Mouse (Mus musculus) MN1 (cell line): ENCODE measurements around the gene Zfp185.

Source experiments
- DNase-seq: peaks from one replicate; pipeline ENCODE4 v3.0.0-alpha.2; 2016; ENCODE audit warnings: low spot score

Zfp185 gene

DNA sequence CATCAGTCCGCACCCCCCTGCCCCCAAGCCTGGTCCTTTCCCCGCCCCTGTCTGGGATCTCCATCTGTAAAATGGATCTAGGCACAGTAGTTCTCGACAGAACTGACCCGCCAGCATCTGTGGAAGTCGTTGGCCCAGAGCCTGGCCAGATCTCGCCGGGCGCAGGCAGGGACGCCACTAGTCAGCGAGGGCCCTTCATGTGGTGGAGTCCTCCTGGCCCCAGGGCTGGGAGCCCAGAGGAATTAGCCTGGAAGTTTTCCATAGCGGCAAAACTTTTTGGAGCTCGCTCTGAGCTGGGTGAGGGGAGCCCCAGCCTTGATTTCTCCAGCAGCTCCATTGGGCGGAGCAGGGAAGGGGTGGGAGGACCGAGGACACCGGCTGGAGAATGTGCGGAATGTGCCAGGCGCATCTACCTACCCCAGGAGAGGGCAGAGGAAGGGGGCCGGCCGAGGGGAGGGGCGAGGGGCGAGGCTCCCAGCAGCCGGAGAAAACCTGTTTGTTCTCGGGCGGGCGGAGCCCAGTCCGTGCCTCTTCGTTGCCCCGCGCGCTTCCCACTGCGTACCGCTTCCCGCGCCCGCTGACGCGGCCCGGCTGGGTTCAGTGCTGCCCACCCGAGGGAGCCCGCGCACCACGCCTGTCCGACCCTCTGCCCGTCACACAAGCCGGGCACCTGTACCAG is at the start of gene Zfp185:
Gene Zfp185, plus strand, starts transcription at position 499 of the 679 bp plus-strand sequence.
- DNase-seq, result no peak

DNA sequence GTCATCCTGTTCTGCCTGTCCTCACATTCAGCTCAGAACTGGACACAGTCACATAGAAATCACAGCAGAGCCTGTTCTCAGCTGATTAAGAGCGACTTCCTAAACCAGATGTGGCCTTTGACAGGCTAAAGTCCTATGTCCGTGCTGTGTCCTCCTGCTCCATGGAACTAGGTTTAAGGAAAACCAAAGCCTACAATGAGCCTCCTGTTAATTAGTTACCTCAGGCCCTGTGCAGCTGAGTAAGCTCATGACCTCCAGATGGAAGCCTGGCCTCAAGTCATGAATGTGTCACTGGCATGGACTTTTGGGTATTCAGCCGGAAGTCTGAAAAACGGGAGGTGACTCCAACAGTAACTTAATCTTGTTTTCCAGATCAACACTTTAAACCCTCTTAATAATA is 33.7 kb upstream of the Zfp185 start:
- peak; percentile 11 for DNase-seq

DNA sequence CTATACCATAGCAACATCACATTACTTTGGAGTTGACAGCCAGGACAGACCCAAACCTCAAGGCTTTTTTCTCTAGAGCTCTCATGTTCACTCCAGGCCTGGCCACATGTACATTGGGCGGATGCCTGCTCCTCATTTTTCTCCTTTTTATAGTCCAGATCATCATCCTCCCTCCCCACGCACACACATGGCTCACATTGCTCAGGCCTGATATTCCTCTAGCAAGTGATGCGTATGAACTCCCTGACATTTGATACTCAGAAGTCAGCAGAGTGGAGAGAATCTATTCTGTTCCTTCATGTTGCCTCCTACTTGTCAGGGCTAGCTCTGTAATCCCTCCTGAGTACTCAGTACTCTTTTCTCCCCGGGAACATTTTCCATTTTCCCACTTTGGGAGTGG is 30.7 kb upstream of the Zfp185 start:
- DNase-seq, result no peak

DNA sequence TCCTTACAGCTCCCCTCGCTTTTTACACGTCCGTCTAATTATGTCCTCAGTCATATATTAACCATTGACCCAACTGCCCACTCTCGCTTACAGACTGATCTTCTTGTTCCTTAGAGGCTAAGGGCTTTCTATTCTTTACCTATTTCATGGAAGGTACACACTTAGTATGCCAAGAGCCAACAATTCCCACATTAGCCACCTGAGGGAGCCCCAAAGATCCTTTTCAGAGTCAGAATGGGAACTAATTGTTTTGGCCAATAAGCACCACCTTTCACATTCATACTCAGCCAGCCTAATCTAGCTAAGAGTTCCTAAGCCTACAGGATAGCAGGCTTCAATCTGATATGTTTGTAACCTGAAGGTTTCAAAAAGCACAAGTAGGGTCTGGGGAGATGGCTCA is 26.7 kb upstream of the Zfp185 start:
- no peak for DNase-seq

DNA sequence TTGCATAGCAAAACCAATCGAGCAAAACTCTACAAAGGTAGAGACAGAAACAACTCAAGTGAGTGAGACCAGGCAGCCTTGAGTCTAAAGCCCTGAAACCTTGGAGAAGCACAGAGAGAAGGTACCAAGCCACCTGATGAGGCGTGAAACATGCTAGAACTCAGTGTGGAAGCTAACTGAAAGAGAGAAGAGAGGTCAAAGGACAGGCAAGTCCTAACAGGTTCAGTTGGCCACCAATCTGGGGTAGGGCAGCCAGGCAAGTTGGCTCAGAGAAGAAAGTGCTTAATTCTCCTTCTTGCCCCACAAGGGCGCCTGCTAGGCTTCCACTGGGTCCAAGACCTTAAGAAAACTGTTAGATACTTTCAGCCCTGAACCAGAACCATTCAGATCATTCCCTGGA is 25.6 kb upstream of the Zfp185 start:
- DNase-seq, result no peak

DNA sequence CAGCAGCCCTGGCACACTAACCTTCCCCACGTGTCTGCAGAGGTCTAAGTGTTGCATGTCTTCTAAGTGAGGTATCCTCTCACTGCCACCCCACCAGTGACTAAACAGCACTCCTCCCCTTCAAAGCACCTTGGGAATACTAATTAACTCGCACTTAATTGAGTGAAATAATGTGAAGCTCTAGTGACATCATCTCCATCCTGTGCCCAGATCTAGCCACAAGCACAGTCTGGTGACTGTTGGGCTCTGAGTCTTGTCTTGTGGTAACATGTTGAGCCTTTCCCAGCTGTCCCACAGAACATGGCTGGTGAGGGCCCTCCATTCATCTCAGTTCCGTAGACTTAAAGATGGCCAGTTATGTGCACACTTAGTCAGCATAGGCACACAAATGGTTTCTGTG is 24.4 kb upstream of the Zfp185 start:
- DNase-seq, result peak; percentile 7

DNA sequence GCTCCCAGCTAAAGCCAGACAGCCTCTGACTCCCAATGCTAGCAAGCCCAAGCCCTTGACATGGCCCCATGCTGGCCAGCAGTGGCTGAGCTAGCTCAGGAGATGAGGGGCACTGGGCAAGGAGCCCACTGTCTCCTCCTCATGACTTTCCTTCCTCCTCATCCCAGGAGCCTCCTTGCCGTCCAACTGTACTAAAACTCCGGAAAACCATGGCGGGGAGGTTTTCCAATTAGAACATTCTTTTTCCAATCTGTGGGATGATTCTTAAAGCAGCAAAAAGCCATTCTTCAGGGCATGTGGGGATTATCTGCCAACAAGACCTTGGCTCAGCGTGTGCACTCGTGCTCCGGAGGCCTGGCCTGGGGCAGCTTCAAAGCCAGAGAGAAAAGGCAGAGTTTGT is 4.3 kb upstream of the Zfp185 start:
- DNase-seq, result no peak

DNA sequence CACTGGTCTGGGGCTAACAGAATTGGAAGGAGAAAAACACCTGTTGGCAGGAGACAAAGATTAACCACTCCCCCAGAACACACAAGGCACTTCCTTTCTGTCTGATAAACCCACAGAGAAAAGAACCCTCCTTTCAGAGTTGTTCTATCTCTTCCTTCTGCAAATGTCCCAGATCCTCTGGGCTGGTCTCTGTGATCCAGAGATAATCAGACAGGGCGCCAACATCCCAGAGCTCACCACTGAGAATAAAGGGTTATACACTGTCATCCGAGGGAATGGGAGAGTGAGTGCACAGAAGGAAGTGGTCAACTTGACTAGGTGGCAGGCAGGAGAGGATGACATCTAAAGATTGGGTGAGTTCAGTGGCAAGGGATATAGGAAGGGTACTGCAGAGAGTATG is 1.5 kb upstream of the Zfp185 start:
- DNase-seq, result no peak

DNA sequence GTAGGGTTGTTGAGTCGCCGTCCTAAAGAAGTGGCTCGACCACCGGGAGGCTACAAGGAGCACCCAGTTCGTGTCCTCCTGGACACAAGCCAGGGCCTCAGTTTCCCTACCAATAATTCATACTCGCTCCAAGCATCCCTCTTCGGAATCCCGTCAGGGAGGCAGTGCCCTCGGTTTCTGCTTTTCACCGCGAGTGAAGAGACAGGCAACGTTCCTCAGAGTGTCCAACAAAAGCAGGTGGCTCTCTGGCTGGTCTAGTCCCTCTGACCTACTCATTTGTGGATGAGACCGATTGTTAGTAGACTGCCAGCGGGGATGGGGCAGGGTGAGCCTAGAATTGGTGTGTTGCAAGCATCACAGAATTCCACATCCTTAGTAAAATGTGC is 374 bp downstream of the Zfp185 start:
- DNase-seq, result no peak

DNA sequence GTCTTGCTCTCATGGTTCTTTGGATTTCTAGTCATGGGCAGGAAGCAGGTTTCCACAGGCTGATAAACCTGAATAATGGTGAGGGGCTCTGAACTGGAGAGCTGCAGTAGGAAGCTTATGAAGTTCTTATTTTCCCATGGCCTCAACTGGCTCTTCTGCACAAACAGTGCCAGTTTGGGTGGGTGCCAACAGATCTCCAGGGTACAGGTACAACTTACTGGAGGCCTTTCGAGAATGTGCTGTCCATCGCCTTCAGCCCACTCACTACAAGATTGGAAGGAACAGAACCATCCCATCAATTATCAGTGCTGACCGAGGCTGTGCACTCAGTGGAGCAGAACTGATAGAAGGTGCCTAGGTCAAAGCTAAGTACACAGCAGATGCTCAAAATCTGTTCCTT is 1.3 kb downstream of the Zfp185 start:
- DNase-seq, result no peak

DNA sequence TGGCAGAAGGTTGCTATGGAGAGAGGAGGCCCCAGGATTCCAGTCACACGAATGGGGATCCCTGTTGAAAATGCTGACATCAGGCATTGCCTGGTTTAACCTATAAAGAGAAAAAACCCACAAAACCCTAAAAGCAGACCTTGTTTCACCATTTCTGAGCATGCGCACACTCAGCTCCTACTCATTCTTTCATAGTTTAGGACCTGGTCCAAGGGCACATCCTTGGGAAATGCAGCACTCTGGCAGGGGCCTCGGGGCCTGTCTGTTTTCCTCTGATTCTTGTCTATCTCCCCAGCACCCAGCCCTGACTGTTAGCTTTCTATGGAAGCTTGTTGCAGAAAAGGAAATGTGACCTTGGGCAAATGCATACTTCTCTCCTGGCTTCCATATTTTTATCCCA is 3.4 kb downstream of the Zfp185 start:
- no peak for DNase-seq

DNA sequence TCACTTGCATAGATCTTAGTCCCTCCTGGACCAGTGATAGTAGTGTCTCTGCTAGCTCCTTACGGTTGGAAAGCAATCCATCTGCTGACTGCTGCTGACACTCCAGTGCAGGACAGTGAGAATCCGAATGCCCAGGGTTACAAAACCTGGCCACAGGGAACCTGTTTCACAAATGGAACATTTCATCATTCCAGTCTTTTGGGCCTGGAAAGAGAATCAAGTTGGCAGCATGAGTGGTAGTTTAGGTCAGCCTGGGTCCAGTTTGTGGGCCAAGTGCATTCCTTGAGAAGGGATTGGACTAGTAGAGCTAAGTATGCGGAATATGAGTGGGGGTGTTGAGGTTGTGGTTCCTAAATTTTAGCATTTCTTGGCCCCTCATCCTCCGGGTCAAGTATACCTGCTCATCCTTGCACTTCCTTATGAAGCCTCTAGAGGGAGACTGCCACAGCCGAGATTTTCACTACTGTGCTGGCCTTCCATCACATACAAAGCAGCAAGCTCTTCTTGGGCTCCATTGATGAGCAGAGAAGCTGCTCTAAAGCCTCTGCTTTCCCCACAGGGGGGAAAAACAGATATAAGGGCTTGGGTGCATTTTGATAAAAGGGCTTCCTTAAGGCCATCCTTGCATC is 5.3 kb downstream of the Zfp185 start:
- no peak for DNase-seq

DNA sequence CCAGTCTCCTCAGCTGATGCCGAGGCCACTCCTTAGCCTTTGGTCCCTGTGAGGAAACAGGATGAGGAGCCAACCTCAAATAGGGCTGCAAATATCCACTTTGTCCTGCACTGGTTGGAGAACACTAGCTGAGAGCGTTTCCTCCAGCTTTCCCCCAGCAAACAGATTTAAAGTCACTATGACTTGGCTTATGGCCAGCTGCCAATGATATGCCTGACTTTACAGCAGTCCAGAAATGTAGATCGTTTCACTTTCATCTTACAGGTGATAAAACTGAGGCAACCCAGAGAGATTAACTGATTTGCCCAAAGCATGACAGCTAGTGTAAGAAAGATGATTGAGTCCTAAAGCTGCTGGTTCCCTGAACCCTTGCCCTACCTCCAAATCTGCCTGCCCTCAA is 8.4 kb downstream of the Zfp185 start:
- DNase-seq, result no peak

DNA sequence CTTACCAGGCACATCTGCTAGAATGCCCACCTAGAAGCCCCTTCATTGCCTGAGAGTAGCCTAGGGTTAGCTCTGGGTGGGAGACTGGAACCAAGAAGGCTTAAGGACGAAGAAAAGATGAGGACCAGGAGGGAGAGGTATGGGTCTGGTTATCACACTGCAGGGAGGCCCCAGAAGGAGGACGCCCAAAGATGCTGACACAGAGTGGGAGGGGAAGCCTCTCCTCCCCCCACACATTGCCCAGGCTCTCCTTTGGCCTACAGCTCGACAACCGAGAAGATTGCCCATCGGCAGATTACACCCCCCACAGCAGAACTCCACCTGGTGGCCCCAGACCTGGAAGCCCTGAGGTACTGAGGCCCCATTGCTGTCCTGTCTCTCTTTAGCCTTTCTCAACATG is 16.0 kb downstream of the Zfp185 start:
- DNase-seq, result no peak

DNA sequence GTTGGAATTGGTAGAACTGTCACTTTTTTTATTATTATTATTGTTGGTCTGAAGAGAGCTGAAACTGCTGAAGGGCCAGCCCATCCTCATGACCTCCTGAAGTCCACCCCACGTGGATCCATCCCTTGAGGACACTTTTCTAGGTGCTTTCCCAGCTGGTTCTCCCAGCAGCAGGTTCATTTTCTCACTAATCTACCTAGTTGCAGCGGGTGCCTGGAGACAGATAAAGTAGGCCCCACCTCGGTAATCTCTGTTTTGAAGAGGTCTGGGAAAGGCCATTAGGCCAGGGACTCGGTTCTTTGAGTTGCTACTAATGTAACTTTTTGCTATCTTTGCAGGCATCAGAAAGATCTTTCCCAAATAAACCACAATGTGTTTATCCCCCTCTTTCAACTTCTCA is 18.5 kb downstream of the Zfp185 start:
- DNase-seq, result no peak

DNA sequence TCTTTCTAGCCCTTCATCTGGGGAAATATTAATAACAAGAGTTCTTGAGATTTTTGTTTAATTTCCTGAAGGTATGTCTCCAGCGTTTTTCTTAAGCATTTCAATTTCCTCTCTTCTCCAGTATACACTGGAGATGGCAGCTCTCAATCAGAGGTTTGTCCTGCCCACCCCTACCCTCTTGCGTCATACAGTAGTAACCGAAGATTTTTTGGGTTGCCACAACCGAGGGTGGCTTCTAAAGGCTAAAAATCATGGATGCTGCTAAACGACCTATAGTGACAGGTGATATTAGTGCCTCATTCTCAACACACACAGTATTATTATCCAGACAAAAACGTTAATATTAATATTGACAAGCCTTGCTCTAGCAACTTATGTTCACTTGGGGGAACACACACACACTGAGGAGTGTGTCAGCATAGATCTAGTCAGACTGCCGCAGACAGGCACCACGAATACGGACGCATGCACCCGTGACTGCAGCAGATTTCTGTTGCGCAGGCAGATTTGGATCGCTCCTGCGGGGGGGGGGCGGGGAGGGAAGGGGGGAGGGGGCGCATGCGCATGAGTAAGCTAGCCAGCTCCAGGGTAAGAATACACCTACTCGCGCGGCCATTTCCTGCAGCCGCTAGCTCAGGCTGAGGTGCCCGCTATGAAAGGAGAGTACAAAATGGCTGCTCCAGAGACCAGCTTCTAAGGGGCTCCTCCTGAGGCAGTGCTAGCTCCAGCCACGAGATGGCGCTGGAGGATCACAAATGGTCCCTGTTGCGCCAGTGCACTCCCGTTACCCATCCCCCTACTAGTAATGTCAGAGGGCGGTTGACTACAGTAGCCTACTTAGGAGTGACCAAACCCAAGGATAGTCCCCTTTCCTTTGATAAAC is 20.7 kb downstream of the Zfp185 start:
- DNase-seq, result peak; percentile 87

DNA sequence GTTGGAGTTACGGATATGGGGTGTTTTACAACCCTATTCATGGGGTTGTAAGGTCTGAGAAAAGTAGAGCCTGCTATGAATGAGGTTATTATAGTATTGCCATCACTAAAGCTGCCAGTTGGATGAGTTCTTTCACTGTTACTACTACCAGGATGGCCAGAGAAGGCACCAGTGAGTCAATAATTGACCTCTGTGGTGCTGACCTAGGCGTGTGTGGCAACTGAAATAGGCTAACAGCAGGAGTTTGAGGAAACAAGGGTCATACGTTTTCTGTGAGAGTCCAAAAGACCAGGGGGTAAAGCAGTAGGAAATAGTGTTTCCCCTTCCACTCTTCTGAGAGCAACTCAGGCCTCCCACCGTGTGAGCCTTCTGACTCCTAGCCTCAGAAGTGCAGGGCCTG is 25.7 kb downstream of the Zfp185 start:
- no peak for DNase-seq

DNA sequence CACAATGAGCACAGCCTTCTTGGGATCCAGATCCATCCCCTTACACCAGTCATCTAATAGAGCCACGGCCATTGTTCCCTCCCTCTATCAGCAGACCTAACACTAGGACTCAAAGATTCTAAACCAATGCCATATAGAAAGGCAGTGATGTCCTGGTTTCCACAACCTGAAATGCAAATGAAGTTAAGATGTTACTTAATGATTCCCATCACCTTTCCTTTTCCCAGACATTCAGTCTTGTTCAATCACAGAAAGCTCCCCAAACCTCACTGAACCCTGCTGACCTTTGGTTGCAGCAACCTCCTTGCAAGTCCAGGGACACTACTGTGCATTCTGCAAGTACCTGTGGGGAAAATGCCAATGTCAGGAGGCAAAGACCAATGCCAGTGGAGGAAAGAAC is 49.9 kb downstream of the Zfp185 start, which contains the start of gene Pnma5:
Gene Pnma5, minus strand, starts transcription at position 101 of the 400 bp plus-strand sequence.
- no peak for DNase-seq

DNA sequence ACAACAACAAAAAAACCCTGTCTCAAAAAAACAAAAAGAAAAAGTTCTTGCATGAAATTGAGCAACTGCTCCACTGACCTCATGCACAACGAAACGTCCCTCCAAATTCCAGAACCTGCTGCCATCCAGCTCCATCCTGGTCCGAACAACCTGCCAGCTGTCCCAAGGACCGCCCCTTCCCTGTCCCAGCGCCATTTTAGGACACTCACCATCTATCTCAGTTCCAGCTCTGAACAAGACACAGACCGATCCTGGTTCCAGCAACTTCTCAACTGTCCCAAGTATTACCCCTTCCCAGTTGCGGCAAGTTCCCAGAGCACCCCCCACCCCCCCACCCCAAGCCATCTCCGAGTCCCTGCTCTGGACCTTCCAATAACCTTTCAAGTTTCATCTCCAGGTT is 51.7 kb downstream of the Zfp185 start:
- DNase-seq, result no peak

DNA sequence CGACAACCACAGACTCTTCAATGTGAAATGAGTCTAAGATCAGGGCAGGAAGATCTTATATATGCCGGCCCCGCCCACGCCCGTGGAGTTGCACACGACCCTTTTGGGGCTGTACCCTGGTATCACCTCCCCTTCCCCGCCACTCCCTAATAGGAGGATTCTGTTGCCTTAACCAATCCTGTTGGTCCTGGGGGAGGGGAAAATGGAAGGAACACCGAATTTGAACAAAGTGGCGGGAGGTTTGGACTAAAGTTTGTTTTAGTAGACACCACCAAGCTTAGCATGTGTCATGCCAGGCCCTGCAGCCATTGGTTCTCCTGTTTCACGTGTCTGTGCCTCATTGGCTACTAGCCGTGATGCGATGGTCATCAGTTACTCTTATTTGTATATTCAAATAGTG is 52.5 kb downstream of the Zfp185 start:
- no peak for DNase-seq

DNA sequence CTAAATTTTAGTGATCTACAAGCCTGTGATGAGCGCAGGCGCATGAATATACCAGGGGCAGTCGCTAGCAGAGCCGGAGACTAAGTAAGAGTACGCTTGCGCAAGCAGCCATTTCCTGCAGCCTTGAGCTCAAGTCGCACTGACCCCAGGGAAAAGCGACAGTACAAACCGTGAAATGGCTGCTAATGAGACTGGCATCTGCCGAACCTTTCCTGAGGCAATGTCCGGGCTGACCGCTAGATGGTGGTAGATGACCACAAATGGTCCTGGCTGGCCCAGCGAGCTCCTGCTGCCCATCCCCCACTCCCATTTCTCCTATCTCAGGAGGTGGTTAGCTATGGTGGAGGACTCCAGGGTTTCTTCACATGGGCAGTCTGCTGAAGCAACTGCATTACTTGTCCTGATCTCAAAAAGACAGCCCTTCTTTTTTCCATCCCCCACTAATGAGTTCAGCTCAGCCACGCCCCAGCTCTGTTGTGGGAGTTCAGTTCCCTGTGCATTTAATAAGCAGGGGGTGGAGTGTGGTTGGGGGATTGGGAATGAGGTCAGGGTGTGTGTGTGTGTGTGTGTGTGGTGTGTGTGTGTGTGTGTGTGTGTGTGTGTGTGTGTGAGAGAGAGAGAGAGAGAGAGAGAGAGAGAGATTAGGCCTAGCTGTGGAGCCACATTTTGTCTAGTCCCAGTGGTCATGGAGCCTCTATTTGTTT is 66.9 kb downstream of the Zfp185 start:
- peak; percentile 85 for DNase-seq

DNA sequence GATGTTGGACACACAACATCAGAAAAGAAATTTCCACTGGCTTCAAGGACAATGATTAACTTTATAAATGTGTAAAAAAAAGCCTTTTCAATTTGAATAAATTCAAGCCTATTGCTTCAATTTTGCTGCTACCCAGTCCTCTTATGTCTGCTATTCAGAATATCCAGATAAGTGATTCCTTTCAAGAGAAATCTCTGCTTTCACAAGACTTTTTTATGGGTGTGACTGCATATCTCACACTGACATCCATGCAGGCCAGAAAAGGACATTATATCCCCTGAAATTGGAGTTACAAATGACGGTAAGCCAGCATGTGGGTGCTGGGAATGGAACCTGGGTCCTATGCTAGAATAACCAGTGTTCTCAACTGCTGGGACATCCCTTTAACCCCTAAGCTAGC is 74.4 kb downstream of the Zfp185 start:
- DNase-seq, result no peak

DNA sequence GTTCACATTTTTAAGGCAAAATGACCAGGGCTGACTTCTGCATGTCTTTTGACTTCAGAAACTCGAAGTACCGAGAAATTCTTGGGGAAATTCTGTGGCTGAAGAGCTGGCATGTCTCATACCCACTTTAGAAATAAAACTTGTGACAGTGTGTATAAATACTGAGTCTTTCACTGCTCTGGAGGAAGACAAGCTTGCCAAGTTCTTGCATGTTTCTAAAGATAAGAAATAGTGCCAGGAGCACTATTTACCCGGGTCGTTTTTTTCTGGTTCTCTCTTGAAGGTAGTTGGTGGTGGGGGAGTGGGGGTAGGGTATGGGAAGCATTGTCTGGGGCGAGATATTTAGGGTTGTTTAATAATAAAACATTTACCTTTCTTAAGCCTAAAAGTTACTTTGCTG is 75.2 kb downstream of the Zfp185 start:
- DNase-seq, result no peak
